18 mouse cellular contexts compared by ENCODE assay signal in the genomic region with DNA sequence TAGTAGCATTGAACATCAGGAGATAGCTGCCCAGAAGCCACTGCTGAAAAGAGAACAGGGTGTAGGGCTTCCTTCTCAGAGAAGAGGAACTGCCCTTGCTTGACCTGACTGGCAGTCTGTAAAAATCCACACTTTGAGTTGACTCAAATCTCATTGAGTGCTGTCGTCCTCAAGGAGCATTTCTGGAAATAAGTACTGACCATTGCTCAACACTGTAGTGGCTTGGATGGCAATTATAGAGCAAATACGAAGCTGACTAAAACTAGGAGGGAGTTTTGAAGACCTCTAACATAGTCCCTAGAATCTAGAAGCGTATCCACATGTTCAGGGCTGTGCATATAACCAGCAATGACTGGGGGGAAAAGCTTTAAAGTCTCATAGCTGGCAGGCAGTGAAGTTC.
"Had no signal": no experiment of that assay in that cellular context is flagged by ENCODE, and none has a peak within 500 bp of the region (broad histone marks: within the 10 kb centered on the region; RNA-seq: fewer than 3 reads in every experiment).

No protein-coding gene starts in this region.

- H3K9me3 ChIP-seq: intestine, embryonic 15.5 days; kidney, embryonic 15.5 days; limb, embryonic 10.5 days; limb, embryonic 13.5 days; liver, embryonic 13.5 days; midbrain, embryonic 12.5 days; midbrain, embryonic 15.5 days; neural tube, embryonic 13.5 days had no signal

- H3K36me3 ChIP-seq: intestine, embryonic 15.5 days; kidney, embryonic 15.5 days; limb, embryonic 10.5 days; limb, embryonic 13.5 days; liver, embryonic 13.5 days; midbrain, embryonic 12.5 days; midbrain, embryonic 15.5 days; neural tube, embryonic 13.5 days had no signal

- H3K9ac ChIP-seq: intestine, embryonic 15.5 days; kidney, embryonic 15.5 days; limb, embryonic 13.5 days; liver, embryonic 13.5 days; midbrain, embryonic 12.5 days; midbrain, embryonic 15.5 days; neural tube, embryonic 13.5 days had no signal

- H3K4me3 ChIP-seq: intestine, embryonic 15.5 days; kidney, embryonic 15.5 days; limb, embryonic 10.5 days; limb, embryonic 13.5 days; liver, embryonic 13.5 days; midbrain, embryonic 12.5 days; midbrain, embryonic 15.5 days; myocyte; neural tube, embryonic 13.5 days had no signal

- H3K27ac ChIP-seq: intestine, embryonic 15.5 days; kidney, embryonic 15.5 days; limb, embryonic 10.5 days; limb, embryonic 13.5 days; liver, embryonic 13.5 days; macrophage; midbrain, embryonic 12.5 days; midbrain, embryonic 15.5 days; neural tube, embryonic 13.5 days had no signal

- H3K4me1 ChIP-seq: intestine, embryonic 15.5 days; kidney, embryonic 15.5 days; limb, embryonic 10.5 days; limb, embryonic 13.5 days; liver, embryonic 13.5 days; midbrain, embryonic 12.5 days; midbrain, embryonic 15.5 days; neural tube, embryonic 13.5 days had no signal

- H3K4me2 ChIP-seq: intestine, embryonic 15.5 days; kidney, embryonic 15.5 days; limb, embryonic 13.5 days; liver, embryonic 13.5 days; midbrain, embryonic 12.5 days; midbrain, embryonic 15.5 days; neural tube, embryonic 13.5 days had no signal

- ATAC-seq: intestine, embryonic 15.5 days; midbrain, embryonic 15.5 days had no signal

- DNase-seq: kidney, adult 11 months; kidney, adult 8-10 months; kidney, postnatal 10 days; kidney, postnatal 36 days; layer of hippocampus, postnatal 36 days; liver; liver, embryonic 13.5 days; thymus, adult 18-20 months; thymus, postnatal 36 days had no signal

- H3K27me3 ChIP-seq: intestine, embryonic 15.5 days; kidney, embryonic 15.5 days; limb, embryonic 13.5 days; liver, embryonic 13.5 days; midbrain, embryonic 12.5 days; midbrain, embryonic 15.5 days; neural tube, embryonic 13.5 days had no signal
